Mouse (Mus musculus): Measurements from ENCODE around the gene Lgals9.

DNA sequence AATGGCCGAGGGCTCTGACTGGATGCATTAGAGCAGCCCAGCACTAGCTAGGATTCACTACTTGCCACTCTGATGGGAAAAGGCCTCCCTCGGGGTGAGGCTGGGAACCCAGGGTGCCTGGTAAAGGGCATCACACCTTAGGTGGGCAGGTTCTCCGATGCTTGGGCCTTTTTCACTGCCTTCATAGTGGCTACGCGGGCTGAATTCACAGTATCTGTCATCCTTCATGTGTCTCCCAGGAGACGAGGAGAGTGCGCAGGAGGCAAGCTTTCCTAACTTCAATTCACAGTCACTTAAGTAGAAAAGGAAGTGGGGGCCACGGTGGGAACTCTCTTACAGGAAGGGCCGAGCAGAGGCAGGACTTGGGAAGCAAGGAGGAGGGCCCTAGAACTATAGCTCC is 29.1 kb upstream of the Lgals9 start:
- no peak for TF ChIP-seq CTCF (IDR thresholded peaks at IDR 0.05; ENCODE audit: control insufficient read depth, insufficient read depth, low read length)
- TF ChIP-seq POLR2A (IDR thresholded peaks at IDR 0.05; ENCODE audit: borderline replicate concordance, control insufficient read depth, low read depth, low read length), result no peak
